In genomic region chr9:107962916-107963315, GRCm38 (mm10) we compare ENCODE assay signal across 16 mouse cellular contexts. TPM values are rescaled to one million over a fixed set of nuclear protein-coding genes. Genes with fewer than 3 reads are reported as not detected.
DNase-seq lines count a peak whose midpoint lies in the region; ATAC-seq and TF ChIP-seq lines count a peak whose summit lies in the region.
"Had no signal": no experiment of that assay in that cellular context is flagged by ENCODE, and none has a peak within 500 bp of the region (broad histone marks: within the 10 kb centered on the region; RNA-seq: fewer than 3 reads in every experiment).

No protein-coding gene starts in this region.

- peaks cover 3% of the 10 kb centered on the region; the same call in 1 of the 2 replicates for H3K36me3 ChIP-seq in hindbrain, embryonic 13.5 days
- H3K36me3 ChIP-seq in hindbrain, embryonic 14.5 days (replicated peaks; ENCODE audit: control insufficient read depth, insufficient read depth): no peaks in the 10 kb centered on the region
- peaks cover 94% of the 10 kb centered on the region for H3K36me3 ChIP-seq in liver, embryonic 12.5 days
- H3K36me3 ChIP-seq: hindbrain, embryonic 15.5 days had no signal

- 94% methylated on average over 9 of the region's 9 CpGs for WGBS in hindbrain, embryonic 13.5 days
- 94% methylated on average over 9 of the region's 9 CpGs for WGBS in hindbrain, embryonic 14.5 days
- WGBS in liver, embryonic 12.5 days (ENCODE audit: insufficient replicate concordance): 90% methylated on average over 9 of the region's 9 CpGs
- WGBS in olfactory bulb, adult 2 months: 95% methylated on average over 9 of the region's 9 CpGs

- peaks cover 17% of the 10 kb centered on the region for H3K4me1 ChIP-seq in hindbrain, embryonic 13.5 days (replicated peaks)
- peaks cover 16% of the 10 kb centered on the region for H3K4me1 ChIP-seq in hindbrain, embryonic 14.5 days (replicated peaks; ENCODE audit: control insufficient read depth, insufficient read depth, low read length)
- peaks cover 26% of the 10 kb centered on the region for H3K4me1 ChIP-seq in liver, embryonic 12.5 days
- peaks cover 35% of the 10 kb centered on the region for H3K4me1 ChIP-seq in olfactory bulb, adult 2 months (ENCODE audit: control insufficient read depth, insufficient read depth, low read length)
- H3K4me1 ChIP-seq: embryonic facial prominence, embryonic 12.5 days; embryonic facial prominence, embryonic 15.5 days had no signal

- no peaks in the 10 kb centered on the region for H3K27me3 ChIP-seq in hindbrain, embryonic 13.5 days
- no peaks in the 10 kb centered on the region for H3K27me3 ChIP-seq in hindbrain, embryonic 14.5 days (ENCODE audit: control insufficient read depth, insufficient read depth, low read length)
- H3K27me3 ChIP-seq in liver, embryonic 12.5 days (replicated peaks): no peaks in the 10 kb centered on the region
- H3K27me3 ChIP-seq: CH12.LX; embryonic facial prominence, embryonic 12.5 days; embryonic facial prominence, embryonic 15.5 days; heart, embryonic 12.5 days; heart, embryonic 15.5 days; hindbrain, embryonic 15.5 days; Patski had no signal

- H3K4me3 ChIP-seq in hindbrain, embryonic 13.5 days: no peak overlapping the region
- no peak overlapping the region for H3K4me3 ChIP-seq in hindbrain, embryonic 14.5 days (replicated peaks; ENCODE audit: low read length)
- no peak overlapping the region for H3K4me3 ChIP-seq in liver, embryonic 12.5 days
- no peak overlapping the region for H3K4me3 ChIP-seq in olfactory bulb, adult 2 months (ENCODE audit: insufficient read depth, low read depth, low read length)
- H3K4me3 ChIP-seq: embryonic facial prominence, embryonic 12.5 days; embryonic facial prominence, embryonic 15.5 days; gastrocnemius, adult 2 months; heart, embryonic 12.5 days; heart, embryonic 15.5 days; hindbrain, embryonic 10.5 days; hindbrain, embryonic 15.5 days had no signal

- H3K9ac ChIP-seq in hindbrain, embryonic 13.5 days: peak overlapping the region; percentile 19; the same call in 1 of the 2 replicates
- no peak overlapping the region for H3K9ac ChIP-seq in hindbrain, embryonic 14.5 days
- H3K9ac ChIP-seq in liver, embryonic 12.5 days: no peak overlapping the region
- H3K9ac ChIP-seq: embryonic facial prominence, embryonic 12.5 days; embryonic facial prominence, embryonic 15.5 days; heart, embryonic 12.5 days; heart, embryonic 15.5 days; hindbrain, embryonic 15.5 days had no signal

- no peak overlapping the region for H3K27ac ChIP-seq in hindbrain, embryonic 13.5 days
- no peak overlapping the region for H3K27ac ChIP-seq in hindbrain, embryonic 14.5 days
- H3K27ac ChIP-seq in liver, embryonic 12.5 days: peak overlapping the region; percentile 54; the same call in 1 of the 2 replicates
- H3K27ac ChIP-seq in olfactory bulb, adult 2 months (ENCODE audit: insufficient read depth, low read depth, low read length): peak overlapping the region; percentile 40; the same call in 1 of the 2 replicates
- H3K27ac ChIP-seq: embryonic facial prominence, embryonic 12.5 days; embryonic facial prominence, embryonic 15.5 days; gastrocnemius, adult 2 months; heart, embryonic 15.5 days; hindbrain, embryonic 10.5 days had no signal

- no peak for TF ChIP-seq CTCF in olfactory bulb, adult 2 months (IDR thresholded peaks at IDR 0.05; ENCODE audit: insufficient read depth, low read depth, low read length)

- H3K4me2 ChIP-seq in hindbrain, embryonic 13.5 days: no peak overlapping the region
- no peak overlapping the region for H3K4me2 ChIP-seq in hindbrain, embryonic 14.5 days (replicated peaks)
- H3K4me2 ChIP-seq in liver, embryonic 12.5 days: no peak overlapping the region
- H3K4me2 ChIP-seq: embryonic facial prominence, embryonic 12.5 days; embryonic facial prominence, embryonic 15.5 days; heart, embryonic 12.5 days; heart, embryonic 15.5 days had no signal

- no peak for DNase-seq in hindbrain, embryonic 14.5 days (ENCODE audit: low spot score)
- DNase-seq in liver: no peak
- DNase-seq in left cerebral cortex, adult 9 months (ENCODE audit: low spot score in 2 of 2): no peak

- TF ChIP-seq POLR2A in olfactory bulb, adult 2 months (IDR thresholded peaks at IDR 0.05; ENCODE audit: insufficient read depth, low read depth, low read length): no peak

- no peak for ATAC-seq in hindbrain, embryonic 13.5 days (ENCODE audit: low FRiP score)
- ATAC-seq in hindbrain, embryonic 14.5 days (ENCODE audit: low FRiP score): no peak
- ATAC-seq in liver, embryonic 12.5 days: no peak

- H3K9me3 ChIP-seq in hindbrain, embryonic 13.5 days: no peaks in the 10 kb centered on the region
- H3K9me3 ChIP-seq in hindbrain, embryonic 14.5 days (ENCODE audit: control insufficient read depth, low read length): no peaks in the 10 kb centered on the region
- H3K9me3 ChIP-seq in liver, embryonic 12.5 days (replicated peaks): no peaks in the 10 kb centered on the region
- H3K9me3 ChIP-seq: embryonic facial prominence, embryonic 12.5 days; embryonic facial prominence, embryonic 15.5 days; G1E; heart, embryonic 12.5 days; heart, embryonic 15.5 days; hindbrain, embryonic 10.5 days; hindbrain, embryonic 15.5 days had no signal

RNA-seq across cellular contexts. Expression of gene Uba7, which starts 12.4 kb away (rescaled TPM):
- 4.8 and 5.8 TPM in 2 replicates for polyA plus RNA-seq in hindbrain, embryonic 13.5 days (2015; fragmentation: Nextera tagmentation; extraction: Ambion mirVana)
- 5.5 and 8.7 TPM in 2 replicates for polyA plus RNA-seq in hindbrain, embryonic 14.5 days (2014; fragmentation: Nextera tagmentation; extraction: Ambion mirVana)
- 63.1 and 63.7 TPM in 2 replicates for polyA plus RNA-seq in liver, embryonic 12.5 days (2016; fragmentation: Nextera tagmentation; extraction: Ambion mirVana)
- polyA plus RNA-seq in olfactory bulb, adult 2 months (2012; ENCODE audit: insufficient read depth, insufficient read length, low replicate concordance, missing spikeins): not detected in 2 replicates

RNA-seq across cellular contexts. Expression of gene Traip, which starts 13.0 kb away (rescaled TPM):
- polyA plus RNA-seq in hindbrain, embryonic 13.5 days (2015; fragmentation: Nextera tagmentation; extraction: Ambion mirVana): 7.7 and 9.5 TPM in 2 replicates
- polyA plus RNA-seq in hindbrain, embryonic 14.5 days (2014; fragmentation: Nextera tagmentation; extraction: Ambion mirVana): 8.4 and 8.6 TPM in 2 replicates
- 20.9 and 22.2 TPM in 2 replicates for polyA plus RNA-seq in liver, embryonic 12.5 days (2016; fragmentation: Nextera tagmentation; extraction: Ambion mirVana)
- polyA plus RNA-seq in olfactory bulb, adult 2 months (2012; ENCODE audit: insufficient read depth, insufficient read length, low replicate concordance, missing spikeins): not detected in 2 replicates

RNA-seq across cellular contexts. Expression of gene Gm20661, which starts 19.9 kb away (rescaled TPM):
- 1.1 and 1.4 TPM in 2 replicates for polyA plus RNA-seq in hindbrain, embryonic 13.5 days (2015; fragmentation: Nextera tagmentation; extraction: Ambion mirVana)
- polyA plus RNA-seq in hindbrain, embryonic 14.5 days (2014; fragmentation: Nextera tagmentation; extraction: Ambion mirVana): 1.2 and 1.3 TPM in 2 replicates
- 1.2 and 1.4 TPM in 2 replicates for polyA plus RNA-seq in liver, embryonic 12.5 days (2016; fragmentation: Nextera tagmentation; extraction: Ambion mirVana)
- polyA plus RNA-seq in olfactory bulb, adult 2 months (2012; ENCODE audit: insufficient read depth, insufficient read length, low replicate concordance, missing spikeins): not detected in 2 replicates
- polyA plus RNA-seq: Patski had no signal

RNA-seq across cellular contexts. Expression of gene Inka1, which starts 22.8 kb away (rescaled TPM):
- polyA plus RNA-seq in hindbrain, embryonic 13.5 days (2015; fragmentation: Nextera tagmentation; extraction: Ambion mirVana): 20.2 and 21.3 TPM in 2 replicates
- 16.3 and 18.1 TPM in 2 replicates for polyA plus RNA-seq in hindbrain, embryonic 14.5 days (2014; fragmentation: Nextera tagmentation; extraction: Ambion mirVana)
- polyA plus RNA-seq in liver, embryonic 12.5 days (2016; fragmentation: Nextera tagmentation; extraction: Ambion mirVana): 64.3 and 68.7 TPM in 2 replicates
- polyA plus RNA-seq in olfactory bulb, adult 2 months (2012; ENCODE audit: insufficient read depth, insufficient read length, low replicate concordance, missing spikeins): not detected in 2 replicates

RNA-seq across cellular contexts. Expression of gene Camkv, which starts 27.4 kb away (rescaled TPM):
- 12.4 and 13.3 TPM in 2 replicates for polyA plus RNA-seq in hindbrain, embryonic 13.5 days (2015; fragmentation: Nextera tagmentation; extraction: Ambion mirVana)
- 16.7 and 20.0 TPM in 2 replicates for polyA plus RNA-seq in hindbrain, embryonic 14.5 days (2014; fragmentation: Nextera tagmentation; extraction: Ambion mirVana)
- polyA plus RNA-seq in liver, embryonic 12.5 days (2016; fragmentation: Nextera tagmentation; extraction: Ambion mirVana): 0.53 and 0.54 TPM in 2 replicates
- polyA plus RNA-seq in olfactory bulb, adult 2 months (2012; ENCODE audit: insufficient read depth, insufficient read length, low replicate concordance, missing spikeins): not detected in 2 replicates
- polyA plus RNA-seq: G1E had no signal

Comparison
In these comparisons a context has a peak if more than half of its experiments do, and no peak if none do; other contexts are left out.
1. H3K27ac ChIP-seq: peak in liver, embryonic 12.5 days (single experiment) and olfactory bulb, adult 2 months (single experiment); none in hindbrain, embryonic 13.5 days (single experiment) and hindbrain, embryonic 14.5 days (single experiment).